ENCODE assay signal across 8 mouse cellular contexts in genomic region chr10:52233301-52233968, GRCm38 (mm10). TPM values are rescaled to one million over a fixed set of nuclear protein-coding genes. Genes with fewer than 3 reads are reported as not detected.
A peak's percentile ranks its signal among the peaks of the same experiment; 100 is the strongest.
DNase-seq lines count a peak whose midpoint lies in the region; ATAC-seq and TF ChIP-seq lines count a peak whose summit lies in the region.

Dcbld1 (plus strand) TSS chr10:52233619.

- no peak for TF ChIP-seq CTCF in forebrain, postnatal 0 days (IDR thresholded peaks at IDR 0.05; ENCODE audit: low read depth)
- peak; percentile 36 for TF ChIP-seq CTCF in layer of hippocampus, adult 2 months (conservative IDR thresholded peaks at IDR 0.05)

- peak; percentile 93 for ATAC-seq in forebrain, postnatal 0 days
- ATAC-seq in lung, embryonic 15.5 days (ENCODE audit: borderline replicate concordance, extremely low read depth, low FRiP score, low TSS enrichment), result peak; percentile 96

- H3K27me3 ChIP-seq in forebrain, postnatal 0 days (ENCODE audit: insufficient read depth, low read length), result no peaks in the 10 kb centered on the region
- no peaks in the 10 kb centered on the region for H3K27me3 ChIP-seq in lung, embryonic 15.5 days

- peak; percentile 52 for DNase-seq in ES-CJ7 (ENCODE audit: low read depth, low spot score)
- DNase-seq in cerebellum, adult 11-12 months, result peak; percentile 78
- DNase-seq in forebrain, postnatal 0 days, result peak; percentile 72
- peak; percentile 67 for DNase-seq in heart, postnatal 4 days
- DNase-seq in layer of hippocampus, adult 2 months (ENCODE audit: low spot score in 2 of 2), result peak; percentile 28 to 66
- peak; percentile 13 for DNase-seq in ovary, postnatal 10 days (ENCODE audit: low spot score)
- peak; percentile 74 for DNase-seq in thymus, postnatal 0 days (ENCODE audit: low spot score)

- H3K4me1 ChIP-seq in forebrain, postnatal 0 days (ENCODE audit: insufficient read depth), result 0 out of 2 replicates have a peak, but pooled peaks cover 5% of the 10 kb centered on the region
- peaks cover 21% of the 10 kb centered on the region for H3K4me1 ChIP-seq in lung, embryonic 15.5 days

- peak within 1 kb of the TSS; percentile 62 for H3K27ac ChIP-seq in forebrain, postnatal 0 days (ENCODE audit: low read depth, low read length)
- H3K27ac ChIP-seq in layer of hippocampus, adult 2 months, result peak within 1 kb of the TSS; percentile 75
- peak within 1 kb of the TSS; percentile 90 for H3K27ac ChIP-seq in lung, embryonic 15.5 days

- H3K9ac ChIP-seq in forebrain, postnatal 0 days, result peak within 1 kb of the TSS; percentile 81
- H3K9ac ChIP-seq in lung, embryonic 15.5 days, result peak within 1 kb of the TSS; percentile 95

- H3K4me2 ChIP-seq in forebrain, postnatal 0 days (ENCODE audit: low read depth), result peak within 1 kb of the TSS; percentile 87
- H3K4me2 ChIP-seq in lung, embryonic 15.5 days, result peak within 1 kb of the TSS; percentile 76

- peak within 1 kb of the TSS; percentile 77 for H3K4me3 ChIP-seq in forebrain, postnatal 0 days (ENCODE audit: low read depth, low read length)
- peak within 1 kb of the TSS; percentile 79 for H3K4me3 ChIP-seq in layer of hippocampus, adult 2 months
- peak within 1 kb of the TSS; percentile 97 for H3K4me3 ChIP-seq in lung, embryonic 15.5 days

- under 1% methylated on average over 51 of the region's 60 CpGs for WGBS in forebrain, postnatal 0 days
- under 1% methylated on average over 48 of the region's 60 CpGs for WGBS in lung, embryonic 15.5 days

- H3K9me3 ChIP-seq in forebrain, postnatal 0 days (ENCODE audit: low read length), result no peaks in the 10 kb centered on the region
- no peaks in the 10 kb centered on the region for H3K9me3 ChIP-seq in lung, embryonic 15.5 days

- no peaks in the 10 kb centered on the region for H3K36me3 ChIP-seq in forebrain, postnatal 0 days (ENCODE audit: insufficient read depth)
- H3K36me3 ChIP-seq in lung, embryonic 15.5 days, result no peaks in the 10 kb centered on the region

RNA-seq across cellular contexts. Expression of gene Dcbld1, which starts in this region (rescaled TPM):
- 8.8 and 11.3 TPM in 2 replicates for total RNA-seq in forebrain, postnatal 0 days (2014; rRNA removed)
- polyA plus RNA-seq in forebrain, postnatal 0 days (2015; fragmentation: Nextera tagmentation; extraction: Ambion mirVana), result 15.8 and 19.1 TPM in 2 replicates
- 1 to 10 TPM; 6.0 to 6.2 TPM for total RNA-seq in heart, postnatal 4 days (2021)
- total RNA-seq in layer of hippocampus, adult 2 months (2021), result 1 to 10 TPM; 6.1 to 6.8 TPM
- 28.1 and 29.2 TPM in 2 replicates for polyA plus RNA-seq in lung, embryonic 15.5 days (2015; fragmentation: Nextera tagmentation; extraction: Ambion mirVana)
- 3.5 and 3.7 TPM in 2 replicates for polyA plus RNA-seq in thymus, postnatal 0 days (2015; fragmentation: Nextera tagmentation; extraction: Ambion mirVana)

Comparison
In these comparisons a context has a peak if more than half of its experiments do, and no peak if none do; other contexts are left out.
1. Peak in every context shown above with its lines: DNase-seq, ATAC-seq, H3K4me3 ChIP-seq and H3K27ac ChIP-seq.
2. DNase-seq: peak in every context shown above with its lines; median percentile 78 in cerebellum, adult 11-12 months; 74 in thymus, postnatal 0 days; 72 in forebrain, postnatal 0 days; 67 in heart, postnatal 4 days; 52 in ES-CJ7; 47 in layer of hippocampus, adult 2 months; 13 in ovary, postnatal 10 days.